Mouse (Mus musculus): ENCODE measurements around the gene Sept1. TPM values are rescaled to one million over a fixed set of nuclear protein-coding genes. Genes with fewer than 3 reads are reported as not detected.

Sept1 gene
- polyA plus RNA-seq (2014; fragmentation: Nextera tagmentation; extraction: Ambion mirVana): 11.6 and 13.6 TPM in 2 replicates

DNA sequence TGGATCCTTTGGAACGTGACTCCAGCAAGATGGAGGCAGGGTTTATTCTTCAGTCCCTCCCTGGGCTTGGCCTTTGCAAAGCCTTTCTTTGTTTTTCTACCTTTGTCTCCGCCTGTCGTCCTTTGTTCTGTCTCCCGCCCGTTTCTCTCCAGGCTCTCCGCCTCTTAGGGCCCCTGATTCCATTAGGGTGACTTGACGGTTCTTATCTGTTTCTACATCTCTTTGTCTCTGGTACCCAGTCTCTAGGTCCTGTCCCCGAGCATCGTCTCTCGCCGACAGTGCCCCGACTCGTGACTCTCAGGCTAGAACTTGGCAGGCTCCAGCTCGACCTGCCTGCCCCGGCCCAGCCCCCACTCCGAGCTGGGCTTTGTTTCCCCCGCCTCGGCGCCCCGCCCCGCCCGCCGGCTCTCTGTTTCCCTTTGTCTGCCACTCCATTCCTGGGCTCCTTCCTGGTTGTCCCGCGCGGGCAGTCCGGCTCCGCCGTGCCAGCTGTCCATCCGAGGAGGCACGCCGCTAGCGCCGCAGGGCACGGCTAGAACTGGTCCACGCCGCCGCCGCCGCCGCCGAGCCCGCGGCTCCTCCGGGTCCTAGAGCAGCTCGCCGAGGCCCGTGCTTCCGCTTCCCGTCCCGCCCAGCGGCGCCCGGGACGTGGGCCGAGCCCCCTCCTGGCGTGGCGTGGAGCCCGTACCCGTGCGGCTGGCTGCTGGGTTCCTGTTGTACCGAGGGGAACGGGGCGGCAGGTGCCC, at the start of gene Sept1, which contains the start of gene Zfp553:
Gene Sept1 (minus strand): TSS at position 509 of the 746 bp plus-strand sequence.
Gene Zfp553 (plus strand): TSS at position 440 of the 746 bp plus-strand sequence.
- ATAC-seq (ENCODE audit: low FRiP score, low TSS enrichment) (peak; percentile 91), DNase-seq (peak; percentile 95)
- Histone ChIP-seq H3K4me1 (ENCODE audit: control insufficient read depth, insufficient read depth, low read length) (peaks cover 31% of the 10 kb centered on the region), H3K9ac (replicated peaks; ENCODE audit: low read length) (peak within 1 kb of the TSS; percentile 98), H3K4me3 (replicated peaks; ENCODE audit: low read depth, low read length) (peak within 1 kb of the TSS; percentile 81), H3K36me3 (ENCODE audit: control insufficient read depth, insufficient read depth, low read length) (peaks cover 38% of the 10 kb centered on the region), H3K27me3 (ENCODE audit: control insufficient read depth, insufficient read depth, low read length) (no peaks in the 10 kb centered on the region), H3K4me2 (ENCODE audit: low read length) (peak within 1 kb of the TSS; percentile 69), H3K9me3 (ENCODE audit: control insufficient read depth, low read length) (no peaks in the 10 kb centered on the region), H3K27ac (replicated peaks; ENCODE audit: low read depth, low read length) (peak within 1 kb of the TSS; percentile 99)
- WGBS: under 1% methylated on average over 64 of the region's 64 CpGs

DNA sequence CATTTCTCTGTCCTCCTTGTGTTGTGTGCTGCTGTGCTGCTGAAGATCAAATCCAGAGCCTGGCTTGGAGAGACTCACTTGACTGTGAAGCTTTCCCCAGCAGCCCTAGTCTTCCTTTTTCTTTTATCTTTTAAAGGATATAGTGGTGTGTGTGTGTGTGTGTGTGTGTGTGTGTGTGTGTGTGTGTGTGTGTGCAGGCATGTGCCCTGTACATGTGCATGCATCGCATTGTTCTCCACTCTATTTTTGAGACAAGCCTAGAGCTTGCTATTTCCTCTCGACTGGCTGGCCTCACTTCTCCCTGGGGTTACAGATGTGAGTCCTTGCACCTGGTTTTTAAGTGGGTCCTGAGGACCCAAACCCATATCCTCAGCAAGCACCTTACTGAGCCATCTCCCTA, 49.3 kb upstream of the Sept1 start:
- no peaks in the 10 kb centered on the region for H3K4me1 ChIP-seq (ENCODE audit: control insufficient read depth, insufficient read depth, low read length)
- H3K4me2 ChIP-seq (ENCODE audit: low read length): no peak overlapping the region
- H3K9ac ChIP-seq (replicated peaks; ENCODE audit: low read length): no peak overlapping the region
- no peaks in the 10 kb centered on the region for H3K27me3 ChIP-seq (ENCODE audit: control insufficient read depth, insufficient read depth, low read length)
- WGBS: 86% methylated on average over 2 of the region's 2 CpGs
- H3K36me3 ChIP-seq (ENCODE audit: control insufficient read depth, insufficient read depth, low read length): no peaks in the 10 kb centered on the region
- no peaks in the 10 kb centered on the region for H3K9me3 ChIP-seq (ENCODE audit: control insufficient read depth, low read length)
- ATAC-seq (ENCODE audit: low FRiP score, low TSS enrichment) (no peak), DNase-seq (no peak)
- H3K4me3 ChIP-seq (replicated peaks; ENCODE audit: low read depth, low read length): no peak overlapping the region
- no peak overlapping the region for H3K27ac ChIP-seq (replicated peaks; ENCODE audit: low read depth, low read length)

DNA sequence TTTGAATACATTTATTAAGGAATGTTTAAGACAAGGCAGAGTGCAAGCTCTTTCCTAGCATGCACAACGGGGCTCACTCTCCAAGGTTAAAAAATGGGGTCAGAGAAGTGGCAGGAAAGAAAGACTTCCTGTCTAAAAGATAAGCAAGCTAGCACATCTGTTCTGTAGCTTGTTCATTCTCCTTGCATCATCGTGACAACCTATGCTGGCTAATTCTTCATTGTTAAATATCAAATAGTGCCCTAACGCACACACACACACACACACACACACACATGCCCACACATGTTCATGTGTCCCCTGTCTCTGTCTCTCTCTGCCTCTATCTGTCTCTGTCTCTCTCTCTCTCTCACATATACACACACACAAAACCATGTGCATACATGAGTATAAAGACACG, 48.2 kb upstream of the Sept1 start:
- Histone ChIP-seq H3K4me1 (ENCODE audit: control insufficient read depth, insufficient read depth, low read length) (no peaks in the 10 kb centered on the region), H3K27ac (replicated peaks; ENCODE audit: low read depth, low read length) (no peak overlapping the region), H3K9ac (replicated peaks; ENCODE audit: low read length) (no peak overlapping the region), H3K27me3 (ENCODE audit: control insufficient read depth, insufficient read depth, low read length) (no peaks in the 10 kb centered on the region), H3K9me3 (ENCODE audit: control insufficient read depth, low read length) (no peaks in the 10 kb centered on the region), H3K4me2 (ENCODE audit: low read length) (no peak overlapping the region), H3K4me3 (replicated peaks; ENCODE audit: low read depth, low read length) (no peak overlapping the region), H3K36me3 (ENCODE audit: control insufficient read depth, insufficient read depth, low read length) (no peaks in the 10 kb centered on the region)
- DNase-seq: no peak
- 78% methylated on average over 4 of the region's 4 CpGs for WGBS
- ATAC-seq (ENCODE audit: low FRiP score, low TSS enrichment): no peak

DNA sequence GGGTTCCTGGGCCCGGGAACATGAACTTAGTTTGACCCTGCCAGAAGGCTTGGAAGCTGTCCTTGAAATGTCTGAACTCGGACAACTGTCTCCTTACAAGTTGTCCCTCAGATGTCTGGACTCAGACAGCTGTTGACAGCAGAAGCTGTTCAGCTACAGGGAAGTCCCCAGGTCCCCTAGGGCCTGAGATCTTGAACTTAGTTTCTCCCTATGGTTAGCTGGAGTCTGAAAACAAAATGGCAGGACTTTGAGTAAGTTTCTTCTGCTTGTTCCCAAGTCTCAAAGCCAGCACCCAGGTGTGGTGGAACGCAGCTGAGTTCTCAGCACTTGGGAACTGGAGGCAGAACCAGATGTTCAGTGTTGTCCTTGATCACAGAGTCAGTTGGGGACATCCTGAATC, 47.2 kb upstream of the Sept1 start:
- ATAC-seq (ENCODE audit: low FRiP score, low TSS enrichment): no peak
- Histone ChIP-seq H3K36me3 (ENCODE audit: control insufficient read depth, insufficient read depth, low read length) (no peaks in the 10 kb centered on the region), H3K27ac (replicated peaks; ENCODE audit: low read depth, low read length) (no peak overlapping the region), H3K9me3 (ENCODE audit: control insufficient read depth, low read length) (no peaks in the 10 kb centered on the region), H3K4me1 (ENCODE audit: control insufficient read depth, insufficient read depth, low read length) (no peaks in the 10 kb centered on the region), H3K4me3 (replicated peaks; ENCODE audit: low read depth, low read length) (no peak overlapping the region), H3K27me3 (ENCODE audit: control insufficient read depth, insufficient read depth, low read length) (no peaks in the 10 kb centered on the region), H3K4me2 (ENCODE audit: low read length) (no peak overlapping the region), H3K9ac (replicated peaks; ENCODE audit: low read length) (no peak overlapping the region)
- WGBS: 81% methylated on average over 3 of the region's 3 CpGs
- no peak for DNase-seq

DNA sequence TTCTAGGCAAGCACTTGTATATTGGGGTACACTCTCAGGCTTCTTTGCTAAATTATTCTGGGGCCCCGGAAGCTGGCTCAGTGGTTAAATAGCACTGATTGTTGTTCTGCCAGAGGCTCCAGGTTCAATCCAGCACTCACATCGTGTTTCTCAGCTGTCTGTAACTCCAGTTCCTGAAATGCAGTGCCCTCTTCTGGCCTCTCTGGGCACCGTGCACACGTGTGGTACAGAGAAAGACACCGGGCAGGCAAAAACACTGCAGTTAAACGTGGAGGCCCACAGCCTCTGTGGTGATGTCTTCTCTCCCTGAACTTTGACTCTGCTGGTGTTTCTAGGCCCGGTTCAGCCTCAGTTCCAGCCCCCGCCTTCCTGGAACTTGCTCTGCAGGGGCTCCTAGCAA, 45.4 kb upstream of the Sept1 start:
- H3K9ac ChIP-seq (replicated peaks; ENCODE audit: low read length): no peak overlapping the region
- ATAC-seq (ENCODE audit: low FRiP score, low TSS enrichment) (no peak), DNase-seq (peak; percentile 61)
- no peaks in the 10 kb centered on the region for H3K36me3 ChIP-seq (ENCODE audit: control insufficient read depth, insufficient read depth, low read length)
- H3K4me3 ChIP-seq (replicated peaks; ENCODE audit: low read depth, low read length): no peak overlapping the region
- no peak overlapping the region for H3K4me2 ChIP-seq (ENCODE audit: low read length)
- no peaks in the 10 kb centered on the region for H3K9me3 ChIP-seq (ENCODE audit: control insufficient read depth, low read length)
- no peaks in the 10 kb centered on the region; the same call in 1 of the 2 replicates for H3K4me1 ChIP-seq (ENCODE audit: control insufficient read depth, insufficient read depth, low read length)
- no peak overlapping the region for H3K27ac ChIP-seq (replicated peaks; ENCODE audit: low read depth, low read length)
- no peaks in the 10 kb centered on the region for H3K27me3 ChIP-seq (ENCODE audit: control insufficient read depth, insufficient read depth, low read length)
- 15% methylated on average over 8 of the region's 8 CpGs for WGBS

DNA sequence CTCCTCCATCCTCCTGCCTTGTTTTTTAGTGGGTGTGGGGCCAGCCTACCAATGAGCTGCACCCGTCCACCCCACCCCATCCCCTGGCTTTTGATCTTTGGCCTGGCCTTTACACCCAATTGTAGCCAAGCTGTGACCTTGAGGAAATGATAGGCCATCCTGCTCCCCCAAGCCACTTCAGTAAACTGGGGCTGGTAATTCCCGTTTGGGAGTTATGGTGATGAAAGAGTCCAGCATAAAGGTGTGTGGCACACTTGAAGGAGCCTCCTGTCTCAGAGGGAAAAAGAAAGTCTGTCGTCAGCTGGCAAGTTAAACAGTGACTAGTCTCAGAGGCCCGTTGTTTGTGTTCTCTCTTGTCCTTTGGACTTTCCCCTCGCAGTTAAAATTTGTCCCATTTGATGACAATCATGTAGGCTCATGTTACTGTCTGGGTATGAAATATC, 43.6 kb upstream of the Sept1 start:
- DNase-seq (no peak), ATAC-seq (ENCODE audit: low FRiP score, low TSS enrichment) (no peak)
- Histone ChIP-seq H3K4me3 (replicated peaks; ENCODE audit: low read depth, low read length) (no peak overlapping the region), H3K4me2 (ENCODE audit: low read length) (no peak overlapping the region), H3K4me1 (ENCODE audit: control insufficient read depth, insufficient read depth, low read length) (peaks cover 11% of the 10 kb centered on the region), H3K27me3 (ENCODE audit: control insufficient read depth, insufficient read depth, low read length) (no peaks in the 10 kb centered on the region), H3K36me3 (ENCODE audit: control insufficient read depth, insufficient read depth, low read length) (peaks cover 3% of the 10 kb centered on the region), H3K27ac (replicated peaks; ENCODE audit: low read depth, low read length) (no peak overlapping the region), H3K9ac (replicated peaks; ENCODE audit: low read length) (no peak overlapping the region), H3K9me3 (ENCODE audit: control insufficient read depth, low read length) (no peaks in the 10 kb centered on the region)
- 74% methylated on average over 5 of the region's 5 CpGs for WGBS

DNA sequence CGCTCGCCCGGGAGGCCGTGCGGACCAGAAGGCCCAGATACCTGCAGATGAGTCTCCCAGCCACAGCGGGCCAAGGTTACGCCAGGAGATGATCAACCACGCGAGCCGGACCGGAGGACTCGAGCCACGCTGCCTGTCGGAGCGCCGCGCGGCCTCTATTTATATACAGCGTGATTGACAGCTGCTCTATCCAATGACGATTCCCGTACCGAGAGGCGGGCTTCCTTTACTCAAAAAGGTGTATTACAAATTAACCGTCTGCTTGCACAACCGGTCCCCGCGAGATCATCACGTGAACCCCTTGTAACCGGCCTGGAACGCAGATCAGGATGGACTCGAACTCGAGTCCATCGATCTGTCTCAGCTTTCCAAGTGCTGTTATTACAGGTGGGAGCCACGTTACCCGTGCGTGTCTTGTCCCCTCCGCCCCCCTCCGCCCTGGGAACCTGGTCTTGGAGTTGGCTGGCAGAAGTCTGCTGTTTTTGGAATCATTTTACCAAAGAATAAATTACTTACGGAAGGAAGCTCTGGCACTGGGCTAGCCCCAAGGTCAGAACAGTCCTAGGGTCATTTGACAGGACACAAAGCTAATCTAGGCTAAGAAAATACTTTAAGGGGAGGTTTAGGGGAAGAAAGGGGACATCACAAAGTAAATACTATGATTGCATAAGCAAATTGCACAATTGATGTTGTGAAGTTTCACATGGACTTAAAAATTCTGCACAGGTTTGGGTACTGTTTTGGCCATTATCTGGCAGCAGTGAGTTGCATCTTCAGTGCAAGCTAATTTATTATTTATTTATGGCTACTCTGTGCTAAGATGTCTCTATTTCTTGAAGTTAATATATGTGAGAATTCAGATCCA, 41.2 kb upstream of the Sept1 start, which contains the start of gene Sephs2:
Gene Sephs2 (minus strand): TSS at position 131 of the 865 bp plus-strand sequence.
- Histone ChIP-seq H3K36me3 (ENCODE audit: control insufficient read depth, insufficient read depth, low read length) (peaks cover 16% of the 10 kb centered on the region), H3K4me3 (replicated peaks; ENCODE audit: low read depth, low read length) (peak within 1 kb of the TSS; percentile 91), H3K9ac (replicated peaks; ENCODE audit: low read length) (peak within 1 kb of the TSS; percentile 92), H3K27me3 (ENCODE audit: control insufficient read depth, insufficient read depth, low read length) (no peaks in the 10 kb centered on the region), H3K27ac (replicated peaks; ENCODE audit: low read depth, low read length) (peak within 1 kb of the TSS; percentile 88), H3K4me2 (ENCODE audit: low read length) (peak within 1 kb of the TSS; percentile 89), H3K9me3 (ENCODE audit: control insufficient read depth, low read length) (no peaks in the 10 kb centered on the region), H3K4me1 (ENCODE audit: control insufficient read depth, insufficient read depth, low read length) (peaks cover 11% of the 10 kb centered on the region)
- ATAC-seq (ENCODE audit: low FRiP score, low TSS enrichment) (peak; percentile 89), DNase-seq (peak; percentile 97)
- WGBS: 2% methylated on average over 39 of the region's 39 CpGs

DNA sequence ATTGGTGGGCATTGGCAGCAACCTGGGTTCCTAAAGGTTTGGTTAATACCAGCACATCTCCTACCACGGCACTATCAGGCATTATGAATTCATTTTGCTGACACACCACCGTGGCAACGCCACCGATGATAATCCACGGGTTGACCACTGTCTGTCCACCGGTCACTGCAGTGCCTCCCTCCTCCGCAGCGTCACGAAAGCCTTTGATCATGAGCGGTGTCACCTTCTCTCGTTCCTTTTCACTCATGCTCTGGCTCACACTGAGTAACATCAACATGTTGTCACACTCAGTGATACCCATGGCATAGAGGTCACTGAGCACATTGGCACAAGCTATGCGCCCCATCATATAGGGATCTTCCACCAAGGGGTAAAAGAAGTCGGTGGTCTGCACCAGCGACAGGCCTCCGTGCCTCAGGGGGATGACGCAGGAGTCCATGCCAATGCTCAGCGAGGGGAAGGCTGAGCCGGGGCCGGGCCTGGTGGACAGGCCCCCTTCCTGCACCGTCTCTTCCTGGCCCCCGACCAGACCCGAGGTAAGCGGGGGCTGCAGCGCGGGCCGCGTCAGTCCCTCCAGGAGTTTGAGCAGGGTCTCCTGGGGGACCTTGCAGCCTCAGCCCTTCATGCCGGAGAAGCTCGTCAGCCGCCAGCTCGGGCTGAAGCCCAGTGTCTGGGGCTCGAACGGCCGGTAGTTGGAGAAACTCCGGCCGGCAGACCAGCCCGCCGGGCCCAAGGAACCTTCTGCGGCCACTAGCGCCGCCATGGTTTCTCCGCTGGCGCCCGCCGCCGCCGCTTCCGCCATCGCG, 40.4 kb upstream of the Sept1 start:
- peaks cover 11% of the 10 kb centered on the region for H3K4me1 ChIP-seq (ENCODE audit: control insufficient read depth, insufficient read depth, low read length)
- H3K36me3 ChIP-seq (ENCODE audit: control insufficient read depth, insufficient read depth, low read length): peaks cover 18% of the 10 kb centered on the region
- peak overlapping the region; percentile 91 for H3K4me3 ChIP-seq (replicated peaks; ENCODE audit: low read depth, low read length)
- DNase-seq: peak; percentile 50
- H3K9me3 ChIP-seq (ENCODE audit: control insufficient read depth, low read length): peaks cover 4% of the 10 kb centered on the region; the same call in 1 of the 2 replicates
- peak overlapping the region; percentile 88 for H3K27ac ChIP-seq (replicated peaks; ENCODE audit: low read depth, low read length)
- no peaks in the 10 kb centered on the region for H3K27me3 ChIP-seq (ENCODE audit: control insufficient read depth, insufficient read depth, low read length)
- H3K4me2 ChIP-seq (ENCODE audit: low read length): peak overlapping the region; percentile 89
- 15% methylated on average over 50 of the region's 50 CpGs for WGBS
- ATAC-seq (ENCODE audit: low FRiP score, low TSS enrichment): peak; percentile 58; the same call in 1 of the 2 replicates
- peak overlapping the region; percentile 92 for H3K9ac ChIP-seq (replicated peaks; ENCODE audit: low read length)

Data from midbrain, embryonic 14.5 days (tissue).